Mouse (Mus musculus) heart, embryonic 15.5 days (tissue): ENCODE results near the gene Cgnl1. TPM values are rescaled to one million over a fixed set of nuclear protein-coding genes. Genes with fewer than 3 reads are reported as not detected.

Source experiments
- ATAC-seq: fragments of 200-750 bp; cut with Nextera tagmentation; replicated peaks from 2 replicates; pipeline ENCODE4 v1.8.0; 2017; ENCODE audit warnings: low read depth, moderate TSS enrichment; ENCODE audit not compliant: insufficient number of reproducible peaks, insufficient read depth, low FRiP score
- H3K27ac ChIP-seq: fragments of 300-500 bp; sonication (generic); 2 replicates; pipeline ENCODE4 v1.5.1; 2015; ENCODE audit warnings: mild to moderate bottlenecking, inconsistent platforms
- H3K27me3 ChIP-seq: fragments of 300-500 bp; sonication (generic); 2 replicates; pipeline ENCODE4 v1.6.1; 2015; ENCODE audit warnings: inconsistent platforms
- H3K36me3 ChIP-seq: fragments of 300-500 bp; sonication (generic); 2 replicates; pipeline ENCODE4 v1.6.1; 2015; ENCODE audit warnings: mild to moderate bottlenecking, inconsistent platforms
- H3K4me1 ChIP-seq: fragments of 300-500 bp; sonication (generic); replicated peaks from 2 replicates; pipeline ENCODE4 v1.6.1; 2015; ENCODE audit warnings: inconsistent platforms
- H3K4me2 ChIP-seq: fragments of 300-500 bp; sonication (generic); 2 replicates; pipeline ENCODE4 v1.6.1; 2015; ENCODE audit warnings: inconsistent platforms, mild to moderate bottlenecking, moderate library complexity
- H3K4me3 ChIP-seq: fragments of 300-500 bp; sonication (generic); 2 replicates; pipeline ENCODE4 v1.5.1; 2015; ENCODE audit warnings: mild to moderate bottlenecking, inconsistent platforms
- H3K9ac ChIP-seq: fragments of 300-500 bp; sonication (generic); 2 replicates; pipeline ENCODE4 v1.6.1; 2015; ENCODE audit warnings: mild to moderate bottlenecking, inconsistent platforms
- H3K9me3 ChIP-seq: fragments of 300-500 bp; sonication (generic); replicated peaks from 2 replicates; pipeline ENCODE4 v1.6.1; 2016; ENCODE audit warnings: inconsistent platforms
- WGBS: fragments of 180-500 bp; shearing (Covaris S2); methylation state at CpG from one replicate; pipeline ENCODE4 v1.1.7; 2015; ENCODE audit warnings: mixed read lengths; 5-methylcytosine and 5-hydroxymethylcytosine counted together
- polyA plus RNA-seq: library from polyadenylated mRNA; unstranded; fragments of >200 nt; fragmentation: Nextera tagmentation; extraction: Ambion mirVana; gene quantifications from 2 replicates; pipeline ENCODE4 v1.2.1, GENCODE M21; 2015

Cgnl1 gene
- polyA plus RNA-seq, 1 experiment from 2014 or later = 32.7 TPM

DNA sequence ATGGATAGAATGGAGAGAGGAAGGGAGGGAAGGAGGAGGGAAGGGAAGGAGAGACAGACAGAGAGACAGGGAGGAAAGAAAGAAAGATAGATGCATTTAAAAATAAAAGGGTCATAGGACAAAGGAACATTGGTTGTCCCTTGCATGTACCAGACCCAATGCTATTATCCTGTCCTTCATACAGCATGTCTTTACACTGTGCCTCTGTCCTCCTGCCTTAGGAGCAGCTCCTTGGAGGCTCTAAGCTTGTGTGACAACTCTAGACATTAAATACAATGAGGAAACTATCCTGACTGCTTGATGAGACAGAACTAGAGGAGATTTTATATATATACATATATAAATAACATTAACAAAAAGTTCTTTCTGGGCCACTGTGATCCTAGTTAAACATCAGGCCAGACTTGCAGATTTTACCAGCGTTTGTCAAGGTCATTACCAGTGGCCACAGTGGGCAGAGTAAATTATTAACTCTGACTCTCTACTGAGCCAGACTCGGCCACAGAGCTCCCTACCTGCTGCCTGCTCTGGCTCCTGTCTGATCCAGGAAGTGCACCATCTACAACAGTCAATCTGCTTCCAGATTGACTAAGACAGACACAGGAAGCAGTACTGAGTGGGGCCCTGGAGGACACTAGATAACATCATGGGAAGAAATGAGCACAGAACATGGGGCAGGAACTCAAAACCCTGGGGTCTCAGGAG is 81.9 kb downstream of the Cgnl1 start:
- WGBS = 65% methylated on average over 2 of the region's 2 CpGs
- H3K4me3 ChIP-seq = no peak overlapping the region
- H3K4me2 ChIP-seq = no peak overlapping the region
- no peak for ATAC-seq
- no peaks in the 10 kb centered on the region for H3K36me3 ChIP-seq
- H3K9ac ChIP-seq = no peak overlapping the region
- peaks cover 21% of the 10 kb centered on the region for H3K4me1 ChIP-seq
- H3K27ac ChIP-seq = peak overlapping the region; percentile 47; the same call in 1 of the 2 replicates
- H3K9me3 ChIP-seq = no peaks in the 10 kb centered on the region
- no peaks in the 10 kb centered on the region for H3K27me3 ChIP-seq

DNA sequence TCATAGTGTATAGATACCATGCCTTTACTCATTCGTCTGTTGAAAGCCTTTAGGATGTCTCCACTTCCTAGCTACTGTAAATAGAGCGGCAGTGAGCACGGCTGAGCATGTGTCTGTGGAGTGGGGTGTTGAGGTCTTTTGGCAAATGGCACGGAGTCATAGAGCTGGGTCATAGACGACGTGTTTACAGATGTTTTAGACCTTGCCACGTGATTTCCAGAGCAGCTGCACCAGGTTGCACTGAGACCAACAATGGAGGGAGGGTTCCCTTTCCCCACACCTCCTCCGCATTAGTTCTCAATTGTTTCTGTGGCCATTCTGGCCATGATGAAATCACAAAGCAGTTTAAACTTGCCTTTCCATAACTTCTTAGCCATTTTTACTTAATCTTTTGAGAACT is 84.9 kb downstream of the Cgnl1 start:
- no peak overlapping the region for H3K27ac ChIP-seq
- H3K9me3 ChIP-seq = no peaks in the 10 kb centered on the region
- no peak overlapping the region for H3K4me3 ChIP-seq
- H3K9ac ChIP-seq = no peak overlapping the region
- peaks cover 14% of the 10 kb centered on the region for H3K4me1 ChIP-seq
- no peaks in the 10 kb centered on the region for H3K36me3 ChIP-seq
- 72% methylated on average over 8 of the region's 8 CpGs for WGBS
- no peak for ATAC-seq
- H3K27me3 ChIP-seq = no peaks in the 10 kb centered on the region
- no peak overlapping the region for H3K4me2 ChIP-seq

DNA sequence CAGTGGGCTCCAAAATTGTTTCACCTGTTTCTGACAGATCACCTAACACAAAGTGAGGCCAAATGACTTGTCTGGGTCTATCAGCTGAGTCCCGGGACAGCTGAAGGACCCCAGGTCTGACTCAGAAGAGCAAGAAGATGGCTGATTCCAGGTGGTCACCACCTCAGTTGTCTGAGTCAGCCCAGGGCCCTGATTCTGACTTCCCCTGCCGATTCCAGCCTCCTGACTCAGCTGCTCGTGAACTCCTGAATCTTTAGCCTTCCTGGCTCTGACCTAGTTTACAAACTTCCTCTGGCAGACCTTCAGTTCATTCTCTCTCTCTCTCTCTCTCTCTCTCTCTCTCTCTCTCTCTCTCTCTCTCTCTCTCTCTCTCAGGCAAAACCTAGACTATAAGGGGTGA is 86.6 kb downstream of the Cgnl1 start:
- no peak for ATAC-seq
- Histone ChIP-seq H3K4me2 (no peak overlapping the region), H3K27me3 (no peaks in the 10 kb centered on the region), H3K36me3 (no peaks in the 10 kb centered on the region), H3K9ac (no peak overlapping the region), H3K4me3 (no peak overlapping the region), H3K27ac (no peak overlapping the region), H3K9me3 (no peaks in the 10 kb centered on the region), H3K4me1 (peaks cover 7% of the 10 kb centered on the region)
- WGBS = 66% methylated on average over 3 of the region's 3 CpGs

DNA sequence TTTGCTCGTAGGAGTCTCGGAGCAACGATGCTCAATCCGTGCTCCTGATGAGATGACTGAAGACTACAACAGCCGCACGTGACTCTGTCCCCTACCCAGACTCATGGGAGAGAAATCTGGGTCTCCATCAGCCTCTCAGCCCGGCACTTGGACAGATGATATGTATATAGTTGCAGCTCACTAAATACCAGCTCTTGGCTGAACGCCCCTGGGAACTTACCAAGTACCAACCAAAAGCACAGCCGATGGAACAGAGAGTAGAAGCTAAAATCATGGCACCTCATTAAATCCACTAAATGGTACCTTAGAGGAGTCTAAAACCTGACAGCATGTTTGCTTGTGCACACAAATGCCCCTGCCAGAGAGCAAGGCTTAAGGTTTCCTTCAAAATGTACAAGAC is 91.0 kb downstream of the Cgnl1 start:
- Histone ChIP-seq H3K4me1 (peaks cover 30% of the 10 kb centered on the region), H3K36me3 (no peaks in the 10 kb centered on the region), H3K27ac (no peak overlapping the region), H3K4me3 (no peak overlapping the region), H3K9ac (no peak overlapping the region), H3K4me2 (no peak overlapping the region), H3K9me3 (no peaks in the 10 kb centered on the region), H3K27me3 (no peaks in the 10 kb centered on the region)
- ATAC-seq = no peak
- 84% methylated on average over 9 of the region's 9 CpGs for WGBS

GRCm38 (mm10) chr9:71679103-71679815 is 92.1 kb downstream of the Cgnl1 start:
- H3K36me3 ChIP-seq = no peaks in the 10 kb centered on the region
- 63% methylated on average over 11 of the region's 11 CpGs for WGBS
- H3K4me1 ChIP-seq = peaks cover 35% of the 10 kb centered on the region
- no peak for ATAC-seq
- H3K9me3 ChIP-seq = no peaks in the 10 kb centered on the region
- no peak overlapping the region for H3K4me3 ChIP-seq
- peak overlapping the region; percentile 37; the same call in 1 of the 2 replicates for H3K27ac ChIP-seq
- no peaks in the 10 kb centered on the region for H3K27me3 ChIP-seq
- no peak overlapping the region for H3K9ac ChIP-seq
- no peak overlapping the region for H3K4me2 ChIP-seq

GRCm38 (mm10) chr9:71676988-71677688 is 94.3 kb downstream of the Cgnl1 start:
- Histone ChIP-seq H3K9ac (no peak overlapping the region), H3K4me1 (peaks cover 35% of the 10 kb centered on the region), H3K36me3 (peaks cover 5% of the 10 kb centered on the region; the same call in 1 of the 2 replicates), H3K27me3 (no peaks in the 10 kb centered on the region), H3K27ac (peak overlapping the region; percentile 53), H3K9me3 (no peaks in the 10 kb centered on the region), H3K4me3 (no peak overlapping the region), H3K4me2 (no peak overlapping the region)
- 16% methylated on average over 5 of the region's 5 CpGs for WGBS
- no peak for ATAC-seq

- Histone ChIP-seq H3K4me3 (no peak overlapping the region), H3K9ac (no peak overlapping the region; the same call in 1 of the 2 replicates), H3K4me2 (no peak overlapping the region), H3K27ac (peak overlapping the region; percentile 73), H3K27me3 (no peaks in the 10 kb centered on the region), H3K9me3 (no peaks in the 10 kb centered on the region), H3K4me1 (peaks cover 40% of the 10 kb centered on the region), H3K36me3 (peaks cover 5% of the 10 kb centered on the region; the same call in 1 of the 2 replicates)
- 60% methylated on average over 3 of the region's 3 CpGs for WGBS
- no peak for ATAC-seq
These were observed 95.5 kb downstream of the Cgnl1 start for GRCm38 (mm10) chr9:71675799-71676414.

- peak overlapping the region; percentile 73; the same call in 1 of the 2 replicates for H3K27ac ChIP-seq
- no peak overlapping the region for H3K9ac ChIP-seq
- H3K36me3 ChIP-seq = peaks cover 5% of the 10 kb centered on the region; the same call in 1 of the 2 replicates
- H3K4me1 ChIP-seq = peaks cover 47% of the 10 kb centered on the region
- H3K9me3 ChIP-seq = no peaks in the 10 kb centered on the region
- H3K4me3 ChIP-seq = no peak overlapping the region
- no peaks in the 10 kb centered on the region for H3K27me3 ChIP-seq
- WGBS = 93% methylated on average over 2 of the region's 2 CpGs
- H3K4me2 ChIP-seq = no peak overlapping the region
- no peak for ATAC-seq
These were observed 96.2 kb downstream of the Cgnl1 start for GRCm38 (mm10) chr9:71675216-71675615.

DNA sequence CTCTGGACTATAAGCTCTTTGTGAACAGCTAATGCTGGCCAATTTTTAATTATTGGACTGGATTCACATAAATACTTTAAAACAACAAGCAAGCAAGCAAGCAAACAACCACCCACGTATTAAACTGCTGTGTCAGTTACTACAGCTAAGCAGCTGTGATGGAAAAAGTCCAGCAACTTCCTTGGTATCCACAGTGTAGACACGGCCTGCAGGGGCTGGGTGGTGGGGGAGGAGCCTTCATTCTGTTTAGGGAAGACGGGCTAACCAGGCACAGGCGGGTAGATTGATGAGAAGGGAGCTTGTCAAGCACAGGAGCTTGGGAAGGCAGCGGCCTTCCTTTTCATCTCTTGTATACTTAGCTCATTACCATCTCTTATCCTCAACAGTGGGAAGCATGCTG is 96.9 kb downstream of the Cgnl1 start:
- H3K36me3 ChIP-seq = peaks cover 5% of the 10 kb centered on the region; the same call in 1 of the 2 replicates
- peaks cover 49% of the 10 kb centered on the region for H3K4me1 ChIP-seq
- no peaks in the 10 kb centered on the region for H3K27me3 ChIP-seq
- 30% methylated on average over 5 of the region's 5 CpGs for WGBS
- no peak for ATAC-seq
- H3K4me2 ChIP-seq = no peak overlapping the region
- H3K4me3 ChIP-seq = no peak overlapping the region
- H3K9ac ChIP-seq = no peak overlapping the region
- no peaks in the 10 kb centered on the region for H3K9me3 ChIP-seq
- H3K27ac ChIP-seq = no peak overlapping the region

DNA sequence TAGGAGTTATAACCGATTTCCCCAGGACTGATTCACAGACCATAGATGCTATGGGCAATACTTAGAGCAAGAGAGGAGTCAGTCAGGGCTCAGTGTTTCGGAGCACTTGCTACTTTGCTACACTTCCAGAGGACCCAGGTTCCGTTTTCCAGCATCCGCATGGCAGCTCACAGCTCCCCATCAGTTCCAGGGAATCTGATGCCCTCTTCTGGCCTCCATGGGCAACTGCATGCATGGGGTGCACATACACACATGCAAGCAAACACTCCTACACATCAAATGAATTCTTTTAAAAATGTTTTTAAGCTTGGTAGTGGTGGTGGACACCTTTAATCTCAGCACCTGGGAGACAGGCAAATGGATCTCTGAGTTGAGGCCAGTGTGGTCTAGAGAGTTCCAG is 98.9 kb downstream of the Cgnl1 start:
- peaks cover 5% of the 10 kb centered on the region; the same call in 1 of the 2 replicates for H3K36me3 ChIP-seq
- no peaks in the 10 kb centered on the region for H3K9me3 ChIP-seq
- H3K4me1 ChIP-seq = peaks cover 51% of the 10 kb centered on the region
- no peak overlapping the region for H3K4me3 ChIP-seq
- H3K9ac ChIP-seq = no peak overlapping the region
- H3K27ac ChIP-seq = no peak overlapping the region
- ATAC-seq = no peak
- WGBS = 98% methylated on average over 4 of the region's 4 CpGs
- no peaks in the 10 kb centered on the region for H3K27me3 ChIP-seq
- H3K4me2 ChIP-seq = no peak overlapping the region

DNA sequence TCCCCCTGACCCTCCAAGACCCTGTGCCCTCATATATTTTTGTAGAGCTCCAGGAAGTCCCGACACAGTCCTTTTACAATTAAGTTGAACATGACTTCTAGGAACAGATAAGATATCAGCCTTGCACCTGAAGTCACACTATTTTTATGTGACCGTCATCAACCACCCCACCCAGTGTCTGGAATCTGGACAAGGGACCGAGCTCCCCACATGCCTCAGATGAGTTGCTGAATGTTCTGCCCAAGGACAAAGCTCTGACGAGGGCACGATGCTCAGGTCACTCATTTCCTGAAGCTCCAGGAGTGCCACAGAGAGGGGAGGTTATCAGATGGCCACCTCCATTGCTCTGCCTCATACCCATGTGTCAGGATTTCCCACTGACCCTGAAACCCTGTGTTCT is 100.7 kb downstream of the Cgnl1 start:
- Histone ChIP-seq H3K27ac (peak overlapping the region; percentile 35; the same call in 1 of the 2 replicates), H3K9ac (no peak overlapping the region), H3K4me3 (no peak overlapping the region), H3K4me2 (no peak overlapping the region), H3K36me3 (peaks cover 5% of the 10 kb centered on the region; the same call in 1 of the 2 replicates), H3K9me3 (no peaks in the 10 kb centered on the region), H3K27me3 (no peaks in the 10 kb centered on the region), H3K4me1 (peaks cover 50% of the 10 kb centered on the region)
- no peak for ATAC-seq
- 40% methylated on average over 5 of the region's 5 CpGs for WGBS
